Mouse (Mus musculus) hindbrain, embryonic 15.5 days (tissue): ENCODE results near the gene Mapk9. TPM values are rescaled to one million over a fixed set of nuclear protein-coding genes. Genes with fewer than 3 reads are reported as not detected.

ENCODE experiments used
- ATAC-seq: fragments of 200-750 bp; cut with Nextera tagmentation; 2 replicates; pipeline ENCODE4 v1.8.0; 2017; ENCODE audit warnings: low read depth, moderate number of reproducible peaks, moderate TSS enrichment; ENCODE audit not compliant: low FRiP score
- H3K27ac ChIP-seq: fragments of 300-500 bp; sonication (generic); replicated peaks from 2 replicates; pipeline ENCODE4 v1.5.1; 2015; ENCODE audit warnings: mild to moderate bottlenecking, inconsistent platforms
- H3K27me3 ChIP-seq: fragments of 300-500 bp; sonication (generic); 2 replicates; pipeline ENCODE4 v1.6.1; 2015; ENCODE audit warnings: control low read depth, inconsistent platforms
- H3K36me3 ChIP-seq: fragments of 300-500 bp; sonication (generic); 2 replicates; pipeline ENCODE4 v1.6.1; 2015; ENCODE audit warnings: control low read depth, inconsistent platforms
- H3K4me1 ChIP-seq: fragments of 300-500 bp; sonication (generic); replicated peaks from 2 replicates; pipeline ENCODE4 v1.6.1; 2015; ENCODE audit warnings: control low read depth, inconsistent platforms
- H3K4me2 ChIP-seq: fragments of 300-500 bp; sonication (generic); 2 replicates; pipeline ENCODE4 v1.6.1; 2015; ENCODE audit warnings: moderate library complexity, mild to moderate bottlenecking, inconsistent platforms
- H3K4me3 ChIP-seq: fragments of 300-500 bp; sonication (generic); 2 replicates; pipeline ENCODE4 v1.5.1; 2015; ENCODE audit warnings: mild to moderate bottlenecking, inconsistent platforms
- H3K9ac ChIP-seq: fragments of 300-500 bp; sonication (generic); 2 replicates; pipeline ENCODE4 v1.6.1; 2015; ENCODE audit warnings: inconsistent platforms
- H3K9me3 ChIP-seq: fragments of 300-500 bp; sonication (generic); 2 replicates; pipeline ENCODE4 v1.6.1; 2016; ENCODE audit warnings: control low read depth, inconsistent platforms
- WGBS: fragments of 180-500 bp; shearing (Covaris S2); methylation state at CpG from one replicate; pipeline ENCODE4 v1.1.7; 2015; 5-methylcytosine and 5-hydroxymethylcytosine counted together
- polyA plus RNA-seq: library from polyadenylated mRNA; unstranded; fragments of >200 nt; fragmentation: Nextera tagmentation; extraction: Ambion mirVana; gene quantifications from 2 replicates; pipeline ENCODE4 v1.2.1, GENCODE M21; 2015

Gene Mapk9
- polyA plus RNA-seq, 1 experiment from 2014 or later = 69.5 TPM

DNA sequence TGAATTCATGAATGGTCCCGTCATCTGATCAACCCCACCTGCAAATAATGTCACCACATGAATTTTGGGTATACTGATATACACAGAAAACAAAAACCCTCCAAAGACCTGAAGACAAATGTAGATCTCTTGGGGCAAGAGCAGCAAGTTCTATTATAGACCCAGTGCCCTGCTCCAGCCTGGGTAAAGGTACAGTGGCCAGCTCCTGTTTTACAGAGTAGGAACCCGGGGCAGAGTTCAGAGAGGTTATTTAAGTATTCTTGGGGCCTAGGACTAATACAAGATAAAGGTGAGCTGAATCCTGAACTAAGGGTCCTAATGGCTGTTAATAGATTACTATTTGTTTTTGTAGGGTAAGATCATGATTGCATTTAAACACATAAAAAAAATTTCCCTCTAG is 25.0 kb upstream of the Mapk9 start:
- Histone ChIP-seq H3K27ac (no peak overlapping the region), H3K27me3 (no peaks in the 10 kb centered on the region), H3K9me3 (no peaks in the 10 kb centered on the region), H3K9ac (no peak overlapping the region), H3K4me3 (no peak overlapping the region), H3K4me1 (no peaks in the 10 kb centered on the region), H3K4me2 (no peak overlapping the region), H3K36me3 (peaks cover 9% of the 10 kb centered on the region)
- 92% methylated on average over 2 of the region's 2 CpGs for WGBS
- ATAC-seq = no peak

DNA sequence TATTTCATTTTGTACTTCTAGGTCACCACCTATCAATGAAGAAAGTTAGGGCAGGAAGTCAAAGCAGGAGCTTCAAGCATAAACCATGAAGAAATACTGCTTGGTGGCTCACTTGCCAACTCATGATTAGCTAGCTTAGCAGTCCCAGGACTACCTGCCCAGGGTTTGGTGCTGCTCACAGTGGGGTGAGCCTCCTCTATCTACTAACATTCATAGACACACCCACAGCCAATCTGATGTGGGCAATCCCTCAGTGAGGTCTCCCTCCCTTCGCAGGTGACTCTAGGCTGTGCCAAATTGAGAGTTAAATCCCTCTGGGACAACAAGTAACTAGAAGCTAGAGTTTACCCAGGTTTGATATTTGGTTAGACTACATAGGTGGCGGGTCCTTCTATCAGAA is 24.2 kb upstream of the Mapk9 start:
- 91% methylated on average over 2 of the region's 2 CpGs for WGBS
- Histone ChIP-seq H3K9me3 (no peaks in the 10 kb centered on the region), H3K27me3 (no peaks in the 10 kb centered on the region), H3K4me1 (no peaks in the 10 kb centered on the region), H3K36me3 (peaks cover 9% of the 10 kb centered on the region), H3K4me2 (no peak overlapping the region), H3K9ac (no peak overlapping the region), H3K4me3 (no peak overlapping the region), H3K27ac (no peak overlapping the region)
- no peak for ATAC-seq

DNA sequence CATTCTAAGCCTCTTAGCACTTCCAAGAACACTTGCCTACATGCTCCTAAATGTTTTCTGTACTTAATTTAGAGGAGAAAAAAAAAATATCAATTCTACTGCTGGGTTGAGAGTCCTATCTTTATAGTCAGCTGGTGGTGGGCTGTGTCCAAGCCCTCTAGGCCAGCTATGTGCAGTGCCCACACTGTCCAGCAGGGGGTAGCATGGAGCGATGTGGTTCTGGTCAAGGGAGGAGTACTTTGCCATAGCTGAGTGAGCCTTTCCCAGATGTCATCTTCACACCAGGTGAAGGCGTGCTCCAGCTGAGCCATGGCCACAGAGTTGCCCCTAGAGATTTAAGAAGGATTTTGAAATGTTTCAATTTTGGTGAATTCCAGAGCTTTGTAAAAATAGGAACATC is 21.7 kb upstream of the Mapk9 start:
- Histone ChIP-seq H3K9ac (no peak overlapping the region), H3K27me3 (no peaks in the 10 kb centered on the region), H3K9me3 (no peaks in the 10 kb centered on the region), H3K36me3 (peaks cover 9% of the 10 kb centered on the region), H3K27ac (no peak overlapping the region), H3K4me1 (no peaks in the 10 kb centered on the region), H3K4me2 (no peak overlapping the region), H3K4me3 (no peak overlapping the region)
- WGBS = 46% methylated on average over 2 of the region's 2 CpGs
- ATAC-seq = no peak

- peaks cover 14% of the 10 kb centered on the region for H3K36me3 ChIP-seq
- H3K4me2 ChIP-seq = no peak overlapping the region
- no peak overlapping the region for H3K9ac ChIP-seq
- 64% methylated on average over 6 of the region's 6 CpGs for WGBS
- H3K27me3 ChIP-seq = no peaks in the 10 kb centered on the region
- no peaks in the 10 kb centered on the region for H3K4me1 ChIP-seq
- H3K9me3 ChIP-seq = no peaks in the 10 kb centered on the region
- no peak overlapping the region for H3K4me3 ChIP-seq
- H3K27ac ChIP-seq = no peak overlapping the region
- no peak for ATAC-seq
These were observed 19.3 kb upstream of the Mapk9 start for GRCm38 (mm10) chr11:49827243-49827642.

- no peak overlapping the region for H3K4me2 ChIP-seq
- H3K4me3 ChIP-seq = no peak overlapping the region
- H3K27ac ChIP-seq = no peak overlapping the region
- H3K9me3 ChIP-seq = no peaks in the 10 kb centered on the region
- ATAC-seq = no peak
- no peaks in the 10 kb centered on the region for H3K27me3 ChIP-seq
- H3K36me3 ChIP-seq = peaks cover 23% of the 10 kb centered on the region
- H3K4me1 ChIP-seq = no peaks in the 10 kb centered on the region
- H3K9ac ChIP-seq = no peak overlapping the region
- WGBS = 81% methylated on average over 7 of the region's 7 CpGs
These were observed 17.3 kb upstream of the Mapk9 start for GRCm38 (mm10) chr11:49829176-49829745.

DNA sequence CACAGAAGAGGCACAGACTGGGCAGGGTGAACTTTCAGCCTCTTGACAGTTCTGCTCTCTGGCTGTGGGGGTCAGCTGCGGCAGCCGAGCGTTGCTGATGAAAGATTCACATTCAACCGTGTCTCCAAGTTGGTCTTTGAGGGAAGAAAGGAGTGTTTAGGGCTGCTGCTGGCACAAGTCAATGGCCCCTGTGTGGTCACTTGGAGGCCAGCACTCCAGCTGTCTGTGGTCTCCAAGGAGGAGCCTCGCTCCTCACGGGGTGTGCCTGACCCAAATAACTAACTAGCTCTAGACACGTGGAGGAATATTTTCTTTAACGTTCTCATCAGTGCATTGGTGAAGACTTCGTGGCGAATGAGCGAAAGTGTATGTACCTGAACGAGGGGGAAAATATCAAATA is 14.6 kb upstream of the Mapk9 start:
- Histone ChIP-seq H3K36me3 (peaks cover 33% of the 10 kb centered on the region), H3K4me1 (no peaks in the 10 kb centered on the region), H3K4me2 (no peak overlapping the region), H3K27me3 (no peaks in the 10 kb centered on the region), H3K27ac (no peak overlapping the region), H3K4me3 (no peak overlapping the region), H3K9ac (no peak overlapping the region), H3K9me3 (no peaks in the 10 kb centered on the region)
- WGBS = 80% methylated on average over 12 of the region's 12 CpGs
- no peak for ATAC-seq

- Histone ChIP-seq H3K36me3 (peaks cover 33% of the 10 kb centered on the region), H3K27ac (no peak overlapping the region), H3K27me3 (no peaks in the 10 kb centered on the region), H3K9me3 (no peaks in the 10 kb centered on the region), H3K4me2 (no peak overlapping the region), H3K4me1 (no peaks in the 10 kb centered on the region), H3K4me3 (no peak overlapping the region), H3K9ac (no peak overlapping the region)
- no peak for ATAC-seq
- 92% methylated on average over 5 of the region's 5 CpGs for WGBS
These were observed 13.6 kb upstream of the Mapk9 start for GRCm38 (mm10) chr11:49832962-49833361.

DNA sequence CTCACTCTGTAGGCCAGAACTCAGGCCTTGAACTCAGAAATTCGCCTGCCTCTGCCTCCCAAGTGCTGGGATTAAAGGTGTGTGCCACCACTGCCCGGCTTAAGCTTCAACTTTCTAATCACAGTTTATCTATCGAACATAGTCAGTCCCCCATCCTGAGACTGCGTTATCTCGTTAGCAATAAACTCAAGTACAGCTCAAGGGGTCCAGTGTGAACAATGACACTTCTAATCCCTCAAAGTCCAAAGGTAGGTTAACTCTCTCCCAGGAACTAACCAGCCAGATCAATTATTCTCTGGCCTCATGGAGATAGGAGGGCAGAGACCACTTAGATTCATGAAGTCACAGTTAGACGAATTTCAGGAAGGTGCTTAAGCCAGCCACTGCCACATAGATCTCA is 12.3 kb upstream of the Mapk9 start:
- no peaks in the 10 kb centered on the region for H3K4me1 ChIP-seq
- no peaks in the 10 kb centered on the region for H3K9me3 ChIP-seq
- H3K27me3 ChIP-seq = no peaks in the 10 kb centered on the region
- H3K4me2 ChIP-seq = no peak overlapping the region
- peaks cover 33% of the 10 kb centered on the region for H3K36me3 ChIP-seq
- ATAC-seq = no peak
- H3K4me3 ChIP-seq = no peak overlapping the region
- H3K9ac ChIP-seq = no peak overlapping the region
- H3K27ac ChIP-seq = no peak overlapping the region
- 95% methylated on average over 6 of the region's 6 CpGs for WGBS

DNA sequence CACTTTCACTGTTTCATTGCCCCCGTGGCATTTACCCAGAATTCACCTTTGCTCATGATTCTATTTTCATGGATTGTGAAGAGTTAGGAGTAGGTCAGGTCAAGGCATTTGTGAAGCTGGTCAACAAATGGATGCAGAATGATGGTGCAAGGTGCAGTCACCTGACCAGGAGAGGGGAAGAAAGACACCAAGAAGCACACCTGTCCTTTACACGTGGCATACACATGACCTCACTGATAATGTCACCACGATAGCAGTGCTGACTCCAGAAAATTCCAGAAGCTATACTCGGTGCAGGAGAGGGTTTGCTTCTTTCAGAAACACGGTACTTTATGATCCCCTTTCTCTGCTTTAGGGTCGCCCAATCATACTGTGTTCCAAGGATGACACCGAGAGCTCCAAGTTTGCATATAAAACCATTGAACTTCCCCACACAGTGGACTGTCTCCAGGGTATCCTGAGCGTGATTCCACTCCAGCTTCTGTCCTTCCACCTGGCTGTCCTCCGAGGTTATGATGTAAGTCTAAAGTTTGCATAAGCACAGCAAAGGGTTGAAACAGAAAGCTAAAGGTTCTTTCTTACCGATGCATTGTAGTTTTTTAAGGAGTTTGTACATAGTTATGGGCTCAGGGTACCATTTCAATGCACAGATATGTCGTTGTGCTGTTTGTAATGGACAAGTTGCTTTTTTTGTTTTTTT is 11.1 kb upstream of the Mapk9 start:
- H3K27me3 ChIP-seq = no peaks in the 10 kb centered on the region
- H3K27ac ChIP-seq = no peak overlapping the region
- no peak for ATAC-seq
- H3K4me2 ChIP-seq = no peak overlapping the region
- H3K4me1 ChIP-seq = no peaks in the 10 kb centered on the region
- peaks cover 33% of the 10 kb centered on the region for H3K36me3 ChIP-seq
- H3K9me3 ChIP-seq = no peaks in the 10 kb centered on the region
- no peak overlapping the region for H3K9ac ChIP-seq
- no peak overlapping the region for H3K4me3 ChIP-seq
- 97% methylated on average over 11 of the region's 11 CpGs for WGBS

GRCm38 (mm10) chr11:49837717-49838407 is 8.7 kb upstream of the Mapk9 start:
- Histone ChIP-seq H3K9me3 (no peaks in the 10 kb centered on the region), H3K27ac (no peak overlapping the region)
- 40% methylated on average over 13 of the region's 13 CpGs for WGBS

GRCm38 (mm10) chr11:49840666-49841065 is 5.9 kb upstream of the Mapk9 start:
- Histone ChIP-seq H3K27ac (no peak overlapping the region), H3K4me3 (no peak overlapping the region), H3K4me2 (no peak overlapping the region), H3K9ac (no peak overlapping the region), H3K9me3 (no peaks in the 10 kb centered on the region), H3K4me1 (peaks cover 3% of the 10 kb centered on the region), H3K36me3 (0 out of 2 replicates have a peak, but pooled peaks cover under 1% of the 10 kb centered on the region), H3K27me3 (no peaks in the 10 kb centered on the region)
- no peak for ATAC-seq
- 69% methylated on average over 1 of the region's 1 CpGs for WGBS

More at GRCm38 (mm10) chr11:49837717-49838407, 8.7 kb upstream of the Mapk9 start:
- H3K4me2 ChIP-seq = no peak overlapping the region
- ATAC-seq = no peak
- H3K36me3 ChIP-seq = peaks cover 24% of the 10 kb centered on the region
- no peak overlapping the region for H3K4me3 ChIP-seq
- H3K4me1 ChIP-seq = no peaks in the 10 kb centered on the region
- no peaks in the 10 kb centered on the region for H3K27me3 ChIP-seq
- H3K9ac ChIP-seq = no peak overlapping the region

GRCm38 (mm10) chr11:49841886-49842285 is 4.7 kb upstream of the Mapk9 start:
- WGBS = 97% methylated on average over 1 of the region's 1 CpGs
- Histone ChIP-seq H3K27me3 (no peaks in the 10 kb centered on the region), H3K4me3 (no peak overlapping the region), H3K36me3 (no peaks in the 10 kb centered on the region), H3K27ac (no peak overlapping the region), H3K9ac (no peak overlapping the region), H3K9me3 (no peaks in the 10 kb centered on the region), H3K4me1 (peaks cover 7% of the 10 kb centered on the region), H3K4me2 (no peak overlapping the region)
- ATAC-seq = no peak
